In the genomic region with DNA sequence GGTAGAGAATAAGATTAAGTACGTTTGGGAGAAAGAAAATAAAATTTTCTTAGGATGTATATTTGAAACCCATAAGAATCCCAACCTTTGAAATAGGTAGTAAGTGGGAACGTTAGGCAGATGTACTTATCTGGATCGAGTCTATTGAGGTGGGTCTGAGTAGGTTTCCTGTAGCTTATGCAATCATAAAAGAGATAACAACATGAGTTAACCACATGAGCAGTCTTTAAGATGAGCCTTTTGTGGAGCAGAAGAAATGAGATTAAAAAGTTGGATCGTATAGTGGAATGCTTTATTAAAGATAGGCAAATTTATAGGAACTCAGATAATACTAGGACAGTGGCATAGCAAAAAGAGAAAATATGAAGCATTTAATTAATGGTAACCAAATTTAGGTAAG, we compare ENCODE assay signal across 26 mouse cellular contexts.
"Had no signal": no experiment of that assay in that cellular context is flagged by ENCODE, and none has a peak within 500 bp of the region (broad histone marks: within the 10 kb centered on the region; RNA-seq: fewer than 3 reads in every experiment).

No protein-coding gene starts in this region.

- H3K36me3 ChIP-seq: embryonic facial prominence, embryonic 10.5 days; embryonic facial prominence, embryonic 12.5 days; embryonic facial prominence, embryonic 13.5 days; embryonic facial prominence, embryonic 15.5 days; forebrain, embryonic 10.5 days; forebrain, embryonic 12.5 days; forebrain, embryonic 15.5 days; heart, embryonic 10.5 days had no signal

- H3K4me1 ChIP-seq: embryonic facial prominence, embryonic 10.5 days; embryonic facial prominence, embryonic 12.5 days; embryonic facial prominence, embryonic 13.5 days; embryonic facial prominence, embryonic 15.5 days; forebrain, embryonic 10.5 days; forebrain, embryonic 12.5 days; forebrain, embryonic 13.5 days; forebrain, embryonic 15.5 days; heart, embryonic 10.5 days had no signal

- H3K27ac ChIP-seq: embryonic facial prominence, embryonic 10.5 days; embryonic facial prominence, embryonic 12.5 days; embryonic facial prominence, embryonic 13.5 days; embryonic facial prominence, embryonic 15.5 days; forebrain, embryonic 10.5 days; forebrain, embryonic 12.5 days; forebrain, embryonic 13.5 days; forebrain, embryonic 15.5 days; gastrocnemius, adult 2 months; heart, adult 2 months; heart, embryonic 10.5 days had no signal

- H3K9ac ChIP-seq: embryonic facial prominence, embryonic 12.5 days; embryonic facial prominence, embryonic 13.5 days; embryonic facial prominence, embryonic 15.5 days; forebrain, embryonic 12.5 days; forebrain, embryonic 13.5 days; forebrain, embryonic 15.5 days; forebrain, postnatal 0 days had no signal

- H3K4me3 ChIP-seq: embryonic facial prominence, embryonic 10.5 days; embryonic facial prominence, embryonic 12.5 days; embryonic facial prominence, embryonic 13.5 days; embryonic facial prominence, embryonic 15.5 days; erythroblast, embryonic 14.5 days; forebrain, embryonic 10.5 days; forebrain, embryonic 12.5 days; forebrain, embryonic 13.5 days; forebrain, embryonic 15.5 days; gastrocnemius, adult 2 months; heart, adult 2 months; heart, embryonic 10.5 days had no signal

- H3K9me3 ChIP-seq: embryonic facial prominence, embryonic 10.5 days; embryonic facial prominence, embryonic 12.5 days; embryonic facial prominence, embryonic 13.5 days; embryonic facial prominence, embryonic 15.5 days; forebrain, embryonic 10.5 days; forebrain, embryonic 12.5 days; forebrain, embryonic 13.5 days; forebrain, embryonic 15.5 days; heart, embryonic 10.5 days had no signal

- H3K27me3 ChIP-seq: embryonic facial prominence, embryonic 12.5 days; embryonic facial prominence, embryonic 13.5 days; embryonic facial prominence, embryonic 15.5 days; forebrain, embryonic 12.5 days; forebrain, embryonic 13.5 days; forebrain, embryonic 15.5 days had no signal

- DNase-seq: cerebellum, adult 9-10 months; cerebellum, adult 9-11 months; cerebellum, postnatal 10 days; cerebellum, postnatal 14 days; cerebellum, postnatal 25 days; cerebellum, postnatal 36 days; embryo, embryonic 11 days; forebrain, postnatal 0 days; gastrocnemius, adult 2 months; gastrocnemius, postnatal 10 days; gastrocnemius, postnatal 14 days; gastrocnemius, postnatal 25 days; gastrocnemius, postnatal 36 days; heart, adult 11 months; heart, adult 18-20 months; heart, adult 2 months had no signal
